Comparison of ENCODE assay signal across 8 mouse cellular contexts in genomic region chr17:74294426-74295025, GRCm38 (mm10). TPM values are rescaled to one million over a fixed set of nuclear protein-coding genes. Genes with fewer than 3 reads are reported as not detected.
DNase-seq lines count a peak whose midpoint lies in the region; ATAC-seq lines count a peak whose summit lies in the region.

No protein-coding gene starts in this region.

- peaks cover 17% of the 10 kb centered on the region for H3K4me1 ChIP-seq in hindbrain, embryonic 16.5 days (ENCODE audit: control insufficient read depth, insufficient read depth, low read depth, low read length)

- H3K4me2 ChIP-seq in hindbrain, embryonic 16.5 days (ENCODE audit: low read length): peak overlapping the region; percentile 80

- no peaks in the 10 kb centered on the region for H3K27me3 ChIP-seq in hindbrain, embryonic 16.5 days (replicated peaks; ENCODE audit: control insufficient read depth, insufficient read depth, low read length)

- peak overlapping the region; percentile 94 for H3K9ac ChIP-seq in hindbrain, embryonic 16.5 days (ENCODE audit: low read depth, low read length)

- peak; percentile 69 for DNase-seq in R1 (ENCODE audit: low read depth, low spot score)
- peak; percentile 65 to 69 for DNase-seq in cerebellum, postnatal 36 days
- peak; percentile 86 for DNase-seq in gastrocnemius, adult 18-20 months (ENCODE audit: low spot score)
- DNase-seq in left cerebral cortex, adult 8-10 months (ENCODE audit: low spot score in 2 of 2): peak; percentile 35 to 69
- peak; percentile 83 for DNase-seq in right cerebral cortex, adult 18-20 months
- DNase-seq in urinary bladder, adult 2 months (ENCODE audit: low spot score): peak; percentile 84

- ATAC-seq in hindbrain, embryonic 16.5 days: peak; percentile 79

- H3K36me3 ChIP-seq in hindbrain, embryonic 16.5 days (ENCODE audit: control insufficient read depth, insufficient read depth, low read length): no peaks in the 10 kb centered on the region; the same call in 1 of the 2 replicates
- no peaks in the 10 kb centered on the region for H3K36me3 ChIP-seq in macrophage (ENCODE audit: inconsistent target)

- H3K79me2 ChIP-seq in macrophage (ENCODE audit: inconsistent target): peaks cover 47% of the 10 kb centered on the region

- under 1% methylated on average over 44 of the region's 80 CpGs for WGBS in hindbrain, embryonic 16.5 days
- WGBS in macrophage (ENCODE audit: missing documents): under 1% methylated on average over 66 of the region's 80 CpGs

- peak overlapping the region; percentile 96 for H3K27ac ChIP-seq in hindbrain, embryonic 16.5 days (ENCODE audit: low read depth, low read length)
- 0 out of 2 replicates have a peak overlapping the region, but pooled peaks have one; percentile 69 for H3K27ac ChIP-seq in macrophage

- peak overlapping the region; percentile 88 for H3K4me3 ChIP-seq in hindbrain, embryonic 16.5 days (ENCODE audit: low read length)
- peak overlapping the region; percentile 87 for H3K4me3 ChIP-seq in macrophage (ENCODE audit: inconsistent target)

- no peaks in the 10 kb centered on the region for H3K9me3 ChIP-seq in hindbrain, embryonic 16.5 days (ENCODE audit: control insufficient read depth, low read length)

RNA-seq across cellular contexts. Expression of gene Memo1, which starts 0.8 kb away (rescaled TPM):
- 10 to 100 TPM; 46.8 to 51.8 TPM for total RNA-seq in gastrocnemius, adult 18-20 months (2021)
- polyA plus RNA-seq in hindbrain, embryonic 16.5 days (2015; fragmentation: Nextera tagmentation; extraction: Ambion mirVana): 52.9 and 56.1 TPM in 2 replicates
- 10 to 100 TPM; 36.5 to 43.7 (median 39.9) TPM for total RNA-seq in left cerebral cortex, adult 8-10 months (2022)
- 100 to 1,000 TPM in 14 of 26 experiments, 10 to 100 TPM in 12; 69.4 to 140 (median 101) TPM for total RNA-seq in macrophage (2018; cell fraction: chromatin; rRNA removed)
- 10 to 100 TPM; 45.8 to 60.4 (median 53.2) TPM for total RNA-seq in macrophage (2018; cell fraction: cytosol; rRNA removed)
- 100 to 1,000 TPM in 2 of 26 experiments, 10 to 100 TPM in 24; 39.8 to 128 (median 70.4) TPM for total RNA-seq in macrophage (2018; cell fraction: nucleus; rRNA removed)
- polyA plus RNA-seq in macrophage (2018): 43.0 to 85.8 TPM (median 55.8 TPM) in 3 replicates
- 47.4 and 56.6 TPM in 2 replicates for polyA plus RNA-seq in urinary bladder, adult 2 months (2012; rRNA removed)

RNA-seq across cellular contexts. Expression of gene Dpy30, which starts 29.2 kb away (rescaled TPM):
- 10 to 100 TPM; 48.9 to 51.5 TPM for total RNA-seq in gastrocnemius, adult 18-20 months (2021)
- 207 and 221 TPM in 2 replicates for polyA plus RNA-seq in hindbrain, embryonic 16.5 days (2015; fragmentation: Nextera tagmentation; extraction: Ambion mirVana)
- 10 to 100 TPM; 46.1 to 50.2 (median 48.4) TPM for total RNA-seq in left cerebral cortex, adult 8-10 months (2022)
- 10 to 100 TPM in 3 of 26 experiments, 1 to 10 TPM in 21, not detected in 2; 1.4 to 18.5 (median 6.5) TPM for total RNA-seq in macrophage (2018; cell fraction: chromatin; rRNA removed)
- total RNA-seq in macrophage (2018; cell fraction: cytosol; rRNA removed): 10 to 100 TPM; 33.6 to 73.2 (median 46.1) TPM
- total RNA-seq in macrophage (2018; cell fraction: nucleus; rRNA removed): 10 to 100 TPM in 11 of 26 experiments, 1 to 10 TPM in 15; 1.7 to 18.9 (median 7.5) TPM
- polyA plus RNA-seq in macrophage (2018): 46.3 to 83.5 TPM (median 55.5 TPM) in 3 replicates
- 80.7 and 103 TPM in 2 replicates for polyA plus RNA-seq in urinary bladder, adult 2 months (2012; rRNA removed)

RNA-seq across cellular contexts. Expression of gene Spast, which starts 44.3 kb away (rescaled TPM):
- total RNA-seq in gastrocnemius, adult 18-20 months (2021): 10 to 100 TPM; 45.0 to 46.1 TPM
- 17.3 and 19.4 TPM in 2 replicates for polyA plus RNA-seq in hindbrain, embryonic 16.5 days (2015; fragmentation: Nextera tagmentation; extraction: Ambion mirVana)
- 10 to 100 TPM; 41.9 to 49.5 (median 45.9) TPM for total RNA-seq in left cerebral cortex, adult 8-10 months (2022)
- total RNA-seq in macrophage (2018; cell fraction: chromatin; rRNA removed): 10 to 100 TPM; 10.4 to 54.2 (median 35.0) TPM
- 10 to 100 TPM; 15.1 to 29.9 (median 22.1) TPM for total RNA-seq in macrophage (2018; cell fraction: cytosol; rRNA removed)
- total RNA-seq in macrophage (2018; cell fraction: nucleus; rRNA removed): 10 to 100 TPM; 13.9 to 43.9 (median 22.4) TPM
- 17.9 to 23.6 TPM (median 19.3 TPM) in 3 replicates for polyA plus RNA-seq in macrophage (2018)
- polyA plus RNA-seq in urinary bladder, adult 2 months (2012; rRNA removed): 11.5 and 13.1 TPM in 2 replicates

Comparison
In these comparisons a context has a peak if more than half of its experiments do, and no peak if none do; other contexts are left out.
1. Peak in every context shown above with its lines: DNase-seq, ATAC-seq, H3K4me3 ChIP-seq and H3K27ac ChIP-seq.